Mouse (Mus musculus) CD4-positive naive resting alpha-beta T cell, adult 76 days (primary cell): ENCODE results near the gene Wwc1. TPM values are rescaled to one million over a fixed set of nuclear protein-coding genes. Genes with fewer than 3 reads are reported as not detected.

Experiments used
- total RNA-seq: library from RNA; stranded (reverse); gene quantifications from one replicate; pipeline ENCODE4 v1.2.4, GENCODE M21; 2023

Wwc1 gene
- 0.29 TPM for total RNA-seq

DNA sequence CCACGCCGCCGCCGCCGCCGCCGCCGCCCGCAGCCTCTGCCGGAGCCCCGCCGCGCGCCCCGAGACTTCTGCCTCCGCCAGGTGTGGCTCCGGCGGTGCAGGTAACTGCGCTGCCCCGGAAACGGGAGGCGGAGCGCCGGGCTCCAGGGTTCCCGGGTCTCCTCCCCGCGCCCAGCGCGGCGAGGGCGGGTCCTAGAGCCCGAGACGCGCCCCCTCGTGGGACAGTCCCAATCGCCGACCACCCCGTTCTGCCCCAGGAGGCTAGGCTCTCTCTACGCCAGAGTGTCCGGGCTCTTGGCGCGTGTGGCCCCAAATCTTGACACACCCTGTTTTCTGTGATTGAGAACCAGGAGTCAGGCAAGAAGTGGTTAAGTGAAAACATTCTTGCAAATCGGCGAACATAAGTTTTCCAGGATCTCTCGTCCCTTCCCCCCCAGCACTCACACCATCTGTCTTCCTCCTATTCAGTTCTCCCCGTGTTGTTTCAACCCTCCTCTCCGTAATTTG, at the start of gene Wwc1:
Wwc1 (minus strand) TSS at position 117 of the 507 bp plus-strand sequence.

DNA sequence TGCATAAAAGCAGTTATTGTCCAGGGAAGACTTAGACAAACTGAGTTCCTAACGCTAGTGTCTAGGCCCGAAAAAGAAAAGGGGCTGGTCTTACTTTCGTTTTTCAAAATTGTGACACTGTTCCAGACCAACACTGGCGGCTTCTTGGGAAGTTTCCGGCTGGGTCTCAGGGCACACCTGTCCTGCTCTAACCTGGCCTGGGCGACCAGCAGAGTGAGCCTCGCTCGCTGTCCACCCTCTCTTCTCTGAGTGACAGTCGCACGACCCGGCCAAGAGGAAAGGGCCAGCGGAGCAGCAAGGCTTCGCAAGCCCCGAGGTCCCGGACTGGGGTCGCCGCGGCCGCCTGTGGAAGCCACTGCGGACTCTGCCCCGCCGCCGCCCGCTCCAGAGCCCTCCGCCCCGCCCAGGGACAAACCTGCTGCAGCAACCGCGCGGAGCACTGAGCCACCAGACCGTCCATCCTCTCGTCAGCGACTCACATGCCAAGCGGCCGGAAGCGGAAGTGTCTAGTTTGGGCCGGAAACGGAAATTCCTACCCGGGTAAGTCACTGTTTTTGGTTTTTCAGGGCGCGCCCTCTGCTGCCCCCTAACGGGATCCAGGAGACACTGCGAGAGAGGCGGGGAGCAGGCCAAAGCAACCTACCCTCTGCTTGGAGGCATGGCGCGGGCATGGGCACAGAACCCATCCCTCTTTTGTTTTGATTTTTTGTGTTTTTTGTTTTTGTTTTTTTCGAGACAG, 146.1 kb downstream of the Wwc1 start, which contains the start of gene Rars:
Rars (minus strand) TSS at position 485 of the 739 bp plus-strand sequence.

DNA sequence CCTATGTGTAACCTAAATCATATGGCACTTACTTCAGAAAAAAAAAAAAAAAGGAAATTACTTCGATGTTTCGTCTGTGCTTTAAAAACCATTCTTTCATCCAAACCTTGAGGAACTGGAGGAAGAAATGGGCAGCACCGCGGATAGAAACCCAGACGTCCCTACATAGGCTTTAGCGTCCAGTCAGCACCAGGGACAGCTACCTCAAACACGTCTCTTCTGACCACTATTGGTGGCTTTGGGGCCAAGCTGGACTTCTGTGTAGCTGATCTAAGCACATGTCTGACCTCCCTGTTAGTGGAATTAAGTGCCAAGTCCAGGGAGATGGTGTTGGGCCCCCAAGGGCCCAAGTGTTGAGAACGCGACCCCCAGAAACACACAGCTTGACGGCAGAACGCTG, 181.5 kb downstream of the Wwc1 start, which contains the start of gene Fbll1:
Fbll1 (minus strand) TSS at position 11 of the 400 bp plus-strand sequence.

Other genes starting within 250 kb of the Wwc1 start
- gene Pank3, start 211.0 kb downstream of the Wwc1 start, total RNA-seq: 25.3 TPM
- not detected for gene Fbll1, start 181.6 kb downstream of the Wwc1 start, total RNA-seq
- 64.7 TPM for gene Rars, start 146.0 kb downstream of the Wwc1 start, total RNA-seq